Mouse (Mus musculus) ovary, postnatal 36 days (tissue): ENCODE results near the gene Hivep3.

Experiments used
- DNase-seq: peaks from one replicate; pipeline ENCODE4 v3.0.0; 2022; ENCODE audit warnings: low spot score, mixed read lengths

Hivep3 gene

DNA sequence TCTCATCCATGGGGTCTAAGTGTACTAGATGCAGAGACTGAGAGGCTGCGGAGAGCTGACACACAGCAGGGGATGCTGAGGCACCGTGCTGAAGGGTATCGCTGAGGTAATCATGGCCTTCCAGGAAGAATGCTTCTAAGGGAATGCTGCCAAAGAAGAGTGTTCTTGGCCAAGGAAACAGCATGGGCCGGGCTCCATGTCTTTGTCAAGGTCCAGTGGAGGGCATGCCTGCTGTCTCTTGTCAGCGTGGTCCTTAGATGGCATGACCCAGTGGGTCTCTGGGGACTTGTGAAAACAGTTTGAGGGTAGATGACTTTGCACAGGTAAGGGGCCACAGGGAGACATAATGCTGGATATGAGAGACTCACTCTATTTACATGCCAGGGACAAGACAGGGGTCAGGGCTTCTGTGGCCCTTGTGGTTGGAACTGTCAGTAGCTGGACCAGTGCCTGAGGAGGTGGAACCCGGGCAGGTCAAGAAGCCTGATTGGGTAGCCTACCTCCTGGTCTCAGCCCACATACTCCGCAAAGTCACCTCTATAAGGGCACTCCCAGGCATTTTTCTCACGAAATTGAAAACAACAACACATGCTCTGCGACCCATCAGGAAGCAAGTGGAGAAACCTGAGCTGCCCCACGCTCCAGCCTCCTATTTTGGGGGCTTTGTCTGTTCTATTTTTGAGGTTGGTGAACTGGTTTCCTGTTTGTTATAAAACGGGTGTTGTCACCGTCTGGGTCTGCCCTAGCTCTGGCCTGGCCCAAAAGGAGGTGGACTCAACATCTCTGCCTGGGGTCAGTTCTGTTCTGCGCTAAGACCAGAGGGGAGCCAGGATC is 177.7 kb downstream of the Hivep3 start:
- peak; percentile 18 for DNase-seq

- no peak for DNase-seq
These were observed 178.6 kb downstream of the Hivep3 start for GRCm38 (mm10) chr4:119912216-119912615.

GRCm38 (mm10) chr4:119914194-119914593 is 180.6 kb downstream of the Hivep3 start:
- no peak for DNase-seq

DNA sequence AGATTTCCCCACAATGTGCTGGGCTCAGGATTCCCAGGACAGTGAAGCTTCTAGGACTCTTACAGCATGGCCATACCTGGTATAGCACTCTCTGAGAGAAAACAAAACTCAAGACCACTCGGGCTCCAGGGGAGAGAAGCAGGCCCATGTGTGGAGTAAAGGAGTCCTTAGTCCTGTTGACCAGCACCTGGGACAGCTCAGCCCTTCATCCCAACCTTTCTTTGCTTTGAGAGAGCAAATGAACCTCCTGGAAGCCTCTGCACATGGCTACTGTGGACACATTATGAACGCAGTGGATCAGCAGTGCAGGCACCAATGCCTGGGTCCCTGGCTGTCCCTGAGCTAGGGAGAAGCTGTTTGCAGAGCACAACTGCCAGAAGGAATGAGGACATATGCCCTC is 181.5 kb downstream of the Hivep3 start:
- no peak for DNase-seq

GRCm38 (mm10) chr4:119917502-119917901 is 183.9 kb downstream of the Hivep3 start:
- DNase-seq = no peak

- DNase-seq = no peak
These were observed 185.8 kb downstream of the Hivep3 start for GRCm38 (mm10) chr4:119919349-119919748.

DNA sequence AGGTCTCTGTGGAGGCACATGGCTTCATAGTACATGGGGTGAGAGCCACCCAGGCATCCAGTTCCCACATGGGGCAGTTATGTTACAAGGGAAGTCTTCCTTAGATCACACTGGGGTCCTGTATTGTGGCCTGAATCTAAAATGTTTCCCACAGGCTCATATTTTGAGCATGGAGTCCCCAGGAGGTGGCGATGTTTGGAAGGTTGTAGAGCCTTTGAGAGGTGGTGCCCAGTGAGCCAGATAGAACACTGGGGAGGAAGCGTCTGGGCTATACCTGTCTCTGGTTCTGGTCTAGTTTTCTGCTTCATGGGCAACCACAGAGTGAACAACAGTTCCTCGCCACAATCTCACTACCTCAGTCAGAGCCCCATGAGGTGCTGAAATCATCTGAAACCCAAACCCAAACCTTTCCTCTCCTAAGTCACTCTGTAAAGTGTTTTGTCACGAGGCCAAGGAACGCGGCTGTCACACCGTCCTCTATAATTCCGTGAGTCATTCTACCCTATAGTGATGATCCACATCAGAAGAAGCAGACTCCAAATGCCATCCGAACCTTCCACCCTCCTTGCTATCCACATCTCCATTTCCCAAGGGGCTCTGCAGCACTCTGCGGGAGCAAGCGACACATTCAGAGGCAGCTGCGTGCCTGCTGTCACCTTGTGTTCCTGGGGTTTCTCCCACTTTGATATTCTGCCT is 187.6 kb downstream of the Hivep3 start:
- no peak for DNase-seq

DNA sequence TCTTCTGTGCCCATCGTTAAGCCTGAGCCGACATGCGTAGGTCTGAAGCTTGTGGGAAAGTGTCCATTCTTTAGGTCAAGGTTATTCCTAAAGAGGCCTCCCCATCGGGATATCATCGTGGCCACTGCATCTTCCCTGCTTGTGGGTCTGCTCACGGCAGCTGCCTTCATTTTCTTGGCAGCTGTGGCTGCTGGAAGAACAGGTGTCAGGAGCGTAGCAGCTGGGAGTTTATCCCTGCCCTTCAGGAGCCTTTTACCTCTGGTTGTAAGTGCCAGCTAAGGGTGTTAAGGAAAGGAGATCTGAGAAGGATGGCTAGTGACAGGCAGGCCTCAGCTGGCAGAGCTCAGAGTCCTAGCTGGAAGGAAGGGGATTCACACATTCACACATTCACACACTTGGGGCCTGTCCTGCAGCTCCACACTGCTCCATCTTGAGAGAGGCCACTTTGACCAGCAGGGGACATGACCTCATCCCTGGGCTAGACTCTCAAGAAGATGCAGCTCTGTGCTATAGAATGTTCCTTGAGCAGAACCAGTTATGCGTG is 188.2 kb downstream of the Hivep3 start:
- DNase-seq = no peak

DNA sequence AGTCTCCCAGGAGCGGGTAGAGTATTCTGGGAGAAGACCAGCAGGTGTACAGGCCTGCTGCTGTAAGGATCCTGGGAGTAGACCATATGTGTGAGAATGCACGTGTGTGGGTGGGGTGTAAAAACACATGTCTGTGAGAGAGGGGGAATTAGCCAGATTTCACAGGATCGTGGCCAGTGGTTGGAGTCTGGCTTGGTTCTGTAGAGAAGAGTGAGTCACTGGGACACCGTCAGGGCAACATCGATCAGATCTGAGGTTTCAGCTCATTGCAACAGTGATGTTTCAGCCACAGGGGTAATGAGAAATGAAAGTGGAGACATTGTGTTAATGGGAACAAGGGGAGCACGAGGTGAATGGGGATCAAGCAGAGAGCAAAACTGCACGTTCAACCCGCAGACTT is 189.4 kb downstream of the Hivep3 start:
- DNase-seq = no peak

DNA sequence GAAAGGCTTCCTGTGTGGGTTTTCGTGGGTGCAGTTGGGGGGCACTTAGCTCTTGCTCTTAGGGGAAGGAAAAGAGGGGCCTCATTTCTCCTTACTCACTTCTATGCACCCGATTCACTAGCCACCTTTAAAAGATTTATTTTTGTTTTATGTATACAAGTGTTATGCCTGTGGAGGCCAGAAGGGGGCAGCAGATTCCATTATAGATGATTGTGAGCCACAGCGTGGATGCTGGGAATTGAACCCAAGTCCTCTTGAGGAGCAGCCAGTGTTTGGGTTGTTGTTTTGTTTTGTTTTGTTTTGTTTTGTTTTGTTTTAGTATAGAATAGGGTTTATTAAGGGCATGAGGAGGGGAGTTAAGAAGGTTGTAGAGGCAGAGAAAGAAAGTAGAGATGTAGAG is 189.8 kb downstream of the Hivep3 start:
- DNase-seq = no peak

DNA sequence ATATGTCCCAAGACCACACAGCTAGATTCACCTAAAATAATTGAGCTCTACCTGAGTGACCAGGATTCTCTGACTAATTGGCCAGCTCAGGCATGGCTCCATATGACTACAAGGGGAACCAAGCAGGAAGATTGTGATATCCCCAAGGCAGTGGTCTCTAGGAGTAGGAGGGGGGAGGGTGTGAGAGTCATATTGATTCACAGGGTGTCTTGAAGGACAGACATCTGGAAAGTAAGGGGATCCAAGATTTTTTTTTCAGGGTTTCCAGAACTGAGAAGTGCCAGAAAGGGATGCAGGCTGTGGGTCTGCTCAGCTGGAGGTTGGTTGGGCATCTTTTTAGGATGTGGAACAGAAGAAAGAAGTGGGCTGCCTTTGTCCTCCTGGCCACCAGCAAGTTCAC is 191.5 kb downstream of the Hivep3 start:
- no peak for DNase-seq

GRCm38 (mm10) chr4:119931923-119932322 is 198.3 kb downstream of the Hivep3 start:
- DNase-seq = no peak

DNA sequence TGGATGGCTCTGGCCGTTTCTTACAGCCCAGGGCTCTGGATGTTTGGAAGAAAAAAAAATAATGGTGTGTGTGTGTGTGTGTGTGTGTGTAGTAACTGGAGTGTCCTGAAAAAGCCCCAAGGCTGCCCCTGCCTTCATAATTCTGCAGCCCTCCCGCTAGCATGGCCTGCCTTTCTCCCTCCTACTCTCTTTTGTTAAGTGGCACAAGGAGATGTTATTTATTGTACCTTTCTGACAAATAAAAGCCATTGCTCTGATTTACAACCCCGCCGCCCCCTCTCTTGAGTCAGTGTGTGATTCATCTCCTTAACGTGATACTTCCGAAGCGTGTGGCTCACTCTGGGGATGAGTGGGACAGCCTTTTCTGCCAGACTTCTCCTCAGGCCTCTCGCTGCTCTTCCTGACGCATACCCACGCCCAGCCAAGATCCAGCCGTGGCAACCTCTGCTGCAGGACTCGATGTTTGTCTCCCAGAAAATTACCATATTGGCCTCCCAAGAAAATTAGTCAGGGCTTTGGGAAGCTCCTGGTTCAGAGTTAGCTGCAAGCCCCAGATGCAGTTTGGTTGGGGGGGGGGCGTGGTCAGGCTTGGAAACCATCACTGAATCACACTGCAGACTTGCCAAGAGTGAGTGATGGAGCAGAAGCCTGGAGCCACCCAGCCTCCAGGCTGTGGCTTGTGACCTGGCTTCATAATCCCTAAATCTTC is 199.1 kb downstream of the Hivep3 start:
- DNase-seq = no peak

- DNase-seq = no peak
These were observed 201.3 kb downstream of the Hivep3 start for GRCm38 (mm10) chr4:119934901-119935300.

DNA sequence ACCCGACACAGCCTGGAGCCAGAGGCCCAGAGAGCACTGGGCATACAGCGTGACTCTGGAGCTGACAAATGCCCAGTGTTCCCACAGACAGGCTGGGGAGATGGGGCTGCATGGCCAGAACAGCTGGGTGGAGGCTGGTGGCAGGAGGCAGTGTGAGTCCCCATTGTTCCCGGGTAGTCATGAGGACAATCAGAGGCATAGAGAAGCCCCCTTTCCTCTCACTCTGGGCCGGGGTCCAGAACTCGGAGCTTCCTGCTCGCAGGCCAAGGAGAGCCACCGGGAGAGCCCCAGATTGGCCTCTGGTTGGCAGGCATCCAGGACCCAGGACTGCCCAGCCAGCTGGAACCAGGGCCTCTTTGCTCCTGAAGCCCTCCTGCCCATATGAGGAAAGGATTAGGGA is 204.3 kb downstream of the Hivep3 start:
- peak; percentile 26 for DNase-seq

GRCm38 (mm10) chr4:119938518-119938917 is 204.9 kb downstream of the Hivep3 start:
- no peak for DNase-seq

GRCm38 (mm10) chr4:119939786-119940185 is 206.2 kb downstream of the Hivep3 start:
- no peak for DNase-seq

GRCm38 (mm10) chr4:119946224-119946887 is 212.8 kb downstream of the Hivep3 start:
- no peak for DNase-seq

DNA sequence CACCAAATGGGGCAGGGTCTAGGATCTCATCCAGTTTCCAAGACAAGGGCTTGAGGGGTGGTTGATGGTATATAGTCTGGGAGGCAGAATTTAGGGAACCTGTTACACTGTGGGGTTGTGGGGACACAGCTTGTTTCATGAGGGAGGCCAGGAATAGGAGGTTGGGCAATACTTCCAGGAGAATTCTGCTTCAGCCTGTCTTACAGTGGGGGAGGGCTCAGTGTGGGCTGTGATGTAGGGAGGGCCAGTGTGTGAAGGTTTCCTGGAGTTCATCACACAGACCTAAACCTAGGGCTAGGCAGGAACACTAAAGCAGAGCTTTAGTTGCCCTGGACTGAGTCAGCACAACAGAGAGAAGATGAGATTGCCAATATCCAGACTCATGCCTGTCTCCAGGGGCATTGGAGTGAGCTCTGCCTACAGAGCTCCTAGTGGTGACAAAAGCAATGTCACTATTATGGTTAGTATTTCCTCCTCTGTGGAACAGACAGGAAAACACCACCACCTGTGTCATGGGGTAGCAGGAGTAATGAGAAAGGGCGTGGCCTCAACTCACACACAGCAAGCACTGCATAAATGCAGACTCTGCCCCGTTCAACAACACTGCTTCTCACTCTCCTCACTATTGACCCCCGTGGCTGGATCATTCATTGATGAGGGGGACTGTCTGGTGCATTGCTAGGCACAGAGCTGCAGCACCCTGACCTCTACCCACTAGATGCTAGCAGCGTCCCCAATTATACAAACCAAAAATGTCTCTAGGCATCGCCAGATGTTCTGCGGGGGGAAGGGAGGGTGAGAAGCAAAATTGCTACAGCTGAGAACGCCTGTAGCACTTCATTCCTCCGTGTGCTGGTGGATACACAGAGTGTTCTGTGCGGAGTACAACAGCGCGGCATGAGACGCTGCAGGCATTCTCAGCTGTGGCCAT is 213.9 kb downstream of the Hivep3 start:
- no peak for DNase-seq

DNA sequence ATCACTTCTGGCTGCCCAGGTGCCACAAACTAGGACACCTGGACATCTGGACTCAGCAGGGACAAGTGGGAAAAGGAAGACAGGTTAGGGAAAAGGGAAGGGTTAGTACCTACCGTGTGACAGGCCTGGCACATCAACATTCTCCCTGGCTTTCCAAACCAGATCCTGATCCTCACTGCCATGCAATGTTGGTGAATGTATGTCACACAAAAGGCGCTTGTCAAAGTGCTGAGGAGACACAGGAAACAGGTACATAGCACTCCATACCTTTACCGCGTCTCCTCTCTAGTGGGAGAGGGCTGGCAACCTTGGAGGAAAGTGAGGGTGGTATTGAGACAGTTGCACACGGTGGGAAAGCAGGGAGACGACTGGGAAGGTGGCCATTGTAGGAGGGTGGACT is 214.8 kb downstream of the Hivep3 start:
- DNase-seq = no peak
